Mouse (Mus musculus) limb, embryonic 14.5 days (tissue): ENCODE measurements around the gene Gm17349. TPM values are rescaled to one million over a fixed set of nuclear protein-coding genes. Genes with fewer than 3 reads are reported as not detected.

Experiments
- ATAC-seq: fragments of 200-750 bp; cut with Nextera tagmentation; 2 replicates; pipeline ENCODE4 v1.8.0; 2017; ENCODE audit warnings: low read depth, moderate number of reproducible peaks, moderate TSS enrichment; ENCODE audit not compliant: low FRiP score
- DNase-seq: peaks from one replicate; pipeline ENCODE4 v3.0.0-alpha.2; 2015; ENCODE audit warnings: low spot score
- H3K27ac ChIP-seq: fragments of 300-500 bp; sonication (generic); replicated peaks from 2 replicates; pipeline ENCODE4 v1.5.1; 2014; ENCODE audit warnings: low read depth, mild to moderate bottlenecking, low read length, moderate library complexity, mixed read lengths
- H3K27me3 ChIP-seq: fragments of 300-500 bp; sonication (generic); 2 replicates; pipeline ENCODE4 v1.6.1; 2014; ENCODE audit warnings: low read length, mixed read lengths; ENCODE audit not compliant: control insufficient read depth, insufficient read depth
- H3K36me3 ChIP-seq: fragments of 300-500 bp; sonication (generic); 2 replicates; pipeline ENCODE4 v1.6.1; 2014; ENCODE audit warnings: mild to moderate bottlenecking, low read length, moderate library complexity, mixed read lengths; ENCODE audit not compliant: control insufficient read depth, insufficient read depth
- H3K4me1 ChIP-seq: fragments of 300-500 bp; sonication (generic); 2 replicates; pipeline ENCODE4 v1.6.1; 2014; ENCODE audit warnings: antibody characterized with exemption, low read length, mixed read lengths; ENCODE audit not compliant: control insufficient read depth, insufficient read depth
- H3K4me2 ChIP-seq: fragments of 300-500 bp; sonication (generic); replicated peaks from 2 replicates; pipeline ENCODE4 v1.6.1; 2014; ENCODE audit warnings: low read depth, mild to moderate bottlenecking, low read length, moderate library complexity; ENCODE audit not compliant: severe bottlenecking
- H3K4me3 ChIP-seq: fragments of 300-500 bp; sonication (generic); replicated peaks from 2 replicates; pipeline ENCODE4 v1.5.1; 2014; ENCODE audit warnings: low read length
- H3K9ac ChIP-seq: fragments of 300-500 bp; sonication (generic); 2 replicates; pipeline ENCODE4 v1.6.1; 2014; ENCODE audit warnings: mild to moderate bottlenecking, low read depth, low read length, moderate library complexity; ENCODE audit not compliant: severe bottlenecking
- H3K9me3 ChIP-seq: fragments of 300-500 bp; sonication (generic); 2 replicates; pipeline ENCODE4 v1.6.1; 2016; ENCODE audit warnings: low read length; ENCODE audit not compliant: control insufficient read depth
- POLR2A ChIP-seq: fragments of 200-500 bp; IDR thresholded peaks from 2 replicates; pipeline ENCODE4 v1.8.0; 2012; ENCODE audit warnings: inconsistent platforms, mild to moderate bottlenecking, moderate library complexity, borderline replicate concordance; ENCODE audit not compliant: insufficient read depth, insufficient read length; ENCODE audit errors: extremely low read depth
- WGBS: fragments of 180-500 bp; shearing (Covaris S2); extraction: QIAGEN DNeasy Blood & Tissue Kit; methylation state at CpG from one replicate; pipeline ENCODE4 v1.1.7; 2014; 5-methylcytosine and 5-hydroxymethylcytosine counted together
- polyA plus RNA-seq, 2 experiments: library from polyadenylated mRNA; depleted of rRNA in 1 of 2; stranded (reverse) in 1 of 2; unstranded in 1 of 2; fragments of >200 nt; fragmentation: Nextera tagmentation in 1 of 2; extraction: Ambion mirVana in 1 of 2; gene quantifications; 2 replicates each; pipeline versions ENCODE4 v1.2.1 to v1.2.3; 2012 to 2014

Gene Gm17349
- polyA plus RNA-seq, 2 experiments = 0.63 TPM; not detected in 1

- no peak for DNase-seq
- 88% methylated on average over 18 of the region's 18 CpGs for WGBS
- Histone ChIP-seq H3K4me3 (no peak overlapping the region), H3K27ac (no peak overlapping the region), H3K27me3 (no peaks in the 10 kb centered on the region), H3K4me1 (peaks cover 19% of the 10 kb centered on the region), H3K9ac (no peak overlapping the region), H3K9me3 (no peaks in the 10 kb centered on the region), H3K4me2 (no peak overlapping the region), H3K36me3 (peaks cover 19% of the 10 kb centered on the region)
- TF ChIP-seq POLR2A = no peak
- ATAC-seq = no peak
Measured at GRCm38 (mm10) chr15:99700219-99701106, 4.8 kb downstream of the Gm17349 start.

GRCm38 (mm10) chr15:99699715-99700114 is 5.6 kb downstream of the Gm17349 start:
- Histone ChIP-seq H3K27me3 (no peaks in the 10 kb centered on the region), H3K27ac (no peak overlapping the region), H3K4me2 (no peak overlapping the region), H3K4me1 (peaks cover 19% of the 10 kb centered on the region), H3K36me3 (peaks cover 16% of the 10 kb centered on the region), H3K4me3 (no peak overlapping the region), H3K9me3 (no peaks in the 10 kb centered on the region), H3K9ac (no peak overlapping the region)
- TF ChIP-seq POLR2A = no peak
- no peak for DNase-seq
- ATAC-seq = no peak
- 78% methylated on average over 10 of the region's 10 CpGs for WGBS

- Histone ChIP-seq H3K4me2 (no peak overlapping the region), H3K27ac (no peak overlapping the region), H3K9me3 (no peaks in the 10 kb centered on the region), H3K4me1 (peaks cover 18% of the 10 kb centered on the region), H3K9ac (no peak overlapping the region), H3K36me3 (peaks cover 4% of the 10 kb centered on the region), H3K4me3 (no peak overlapping the region), H3K27me3 (no peaks in the 10 kb centered on the region)
- no peak for DNase-seq
- TF ChIP-seq POLR2A = no peak
- WGBS = 34% methylated on average over 20 of the region's 20 CpGs
- ATAC-seq = no peak
Measured at GRCm38 (mm10) chr15:99698533-99699085, 6.7 kb downstream of the Gm17349 start.

GRCm38 (mm10) chr15:99697309-99697708 is 8.0 kb downstream of the Gm17349 start:
- no peak overlapping the region for H3K4me2 ChIP-seq
- no peak for TF ChIP-seq POLR2A
- WGBS = 14% methylated on average over 2 of the region's 2 CpGs
- no peak for ATAC-seq
- no peaks in the 10 kb centered on the region for H3K27me3 ChIP-seq
- peaks cover 7% of the 10 kb centered on the region; the same call in 1 of the 2 replicates for H3K4me1 ChIP-seq
- no peaks in the 10 kb centered on the region for H3K36me3 ChIP-seq
- no peak overlapping the region for H3K27ac ChIP-seq
- no peak overlapping the region for H3K4me3 ChIP-seq
- no peak for DNase-seq
- no peak overlapping the region for H3K9ac ChIP-seq
- no peaks in the 10 kb centered on the region for H3K9me3 ChIP-seq

- Histone ChIP-seq H3K27ac (no peak overlapping the region), H3K4me1 (no peaks in the 10 kb centered on the region), H3K9me3 (no peaks in the 10 kb centered on the region), H3K27me3 (0 out of 2 replicates have a peak, but pooled peaks cover 4% of the 10 kb centered on the region), H3K4me2 (no peak overlapping the region), H3K4me3 (no peak overlapping the region), H3K9ac (0 out of 2 replicates have a peak overlapping the region, but pooled peaks have one; percentile 4), H3K36me3 (no peaks in the 10 kb centered on the region)
- WGBS = 46% methylated on average over 9 of the region's 9 CpGs
- TF ChIP-seq POLR2A = no peak
- ATAC-seq (no peak), DNase-seq (no peak)
Measured at GRCm38 (mm10) chr15:99691976-99692375, 13.3 kb downstream of the Gm17349 start.
